Mouse (Mus musculus): ENCODE data around the gene Stx6.

The Stx6 gene

DNA sequence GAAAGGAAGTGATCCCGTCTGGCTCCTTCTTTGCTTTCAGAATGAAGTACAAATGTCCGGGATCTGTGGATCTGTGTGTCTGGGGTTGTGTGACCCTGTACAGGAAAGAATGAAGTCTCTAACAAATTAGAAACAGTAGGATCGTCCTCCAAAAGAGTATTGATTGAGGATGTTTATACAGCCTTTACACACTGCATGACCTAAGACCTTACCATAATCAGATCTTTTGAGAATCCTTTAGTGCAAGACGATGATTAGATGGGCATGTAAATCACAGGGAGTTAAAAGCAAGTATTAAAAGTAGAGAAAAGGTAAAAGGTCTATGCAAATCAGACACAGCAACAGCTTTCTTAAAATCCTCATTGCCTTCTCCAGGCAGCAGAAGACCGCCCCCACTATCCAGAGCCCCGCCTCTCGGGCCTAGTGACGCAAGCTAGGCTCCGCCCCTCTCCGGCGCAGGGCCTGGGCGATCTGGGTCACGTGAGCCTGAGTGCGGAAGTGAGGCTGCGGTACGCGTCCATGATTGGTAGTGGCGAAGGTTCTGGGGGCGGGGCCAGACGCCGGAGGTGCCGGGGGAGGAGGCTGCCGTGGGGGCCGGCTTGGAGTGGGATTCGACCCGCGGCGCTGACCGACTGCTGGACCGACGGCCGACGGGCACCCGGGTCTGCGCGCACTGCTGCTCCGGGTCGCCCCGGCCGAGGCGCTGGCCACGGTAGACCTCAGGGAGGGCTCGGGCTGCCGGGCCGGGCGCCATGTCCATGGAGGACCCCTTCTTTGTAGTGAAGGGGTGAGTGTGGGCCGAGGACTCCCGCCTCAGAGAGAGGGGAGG, at the start of gene Stx6:
Gene Stx6, plus strand, starts transcription at position 575 of the 829 bp plus-strand sequence.
- peak; percentile 99 for DNase-seq

GRCm38 (mm10) chr1:155109387-155110350, 48.8 kb upstream of the Stx6 start:
- no peak for DNase-seq

DNA sequence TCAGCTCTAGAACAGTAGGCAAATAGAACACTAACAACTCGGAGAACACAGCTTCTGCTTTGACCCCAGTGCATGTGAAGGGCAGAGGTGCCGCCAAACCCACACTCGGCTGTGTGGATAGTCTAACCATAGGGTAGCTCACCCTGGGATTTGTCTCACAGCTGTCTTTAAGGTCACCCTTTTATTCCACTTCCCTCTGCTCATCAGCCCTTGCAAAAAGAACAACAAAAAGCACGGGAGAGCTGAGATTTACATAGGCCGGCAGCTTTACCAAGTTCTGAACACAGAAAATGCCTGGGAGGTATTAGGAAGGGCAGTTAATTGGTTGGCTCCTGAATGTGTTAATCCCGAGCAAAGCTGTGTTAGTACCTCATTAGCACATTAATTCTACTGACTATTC, 47.0 kb upstream of the Stx6 start:
- no peak for DNase-seq

GRCm38 (mm10) chr1:155112118-155112517, 46.4 kb upstream of the Stx6 start:
- no peak for DNase-seq

- no peak for DNase-seq
Measured at GRCm38 (mm10) chr1:155112875-155113274, 45.6 kb upstream of the Stx6 start.

DNA sequence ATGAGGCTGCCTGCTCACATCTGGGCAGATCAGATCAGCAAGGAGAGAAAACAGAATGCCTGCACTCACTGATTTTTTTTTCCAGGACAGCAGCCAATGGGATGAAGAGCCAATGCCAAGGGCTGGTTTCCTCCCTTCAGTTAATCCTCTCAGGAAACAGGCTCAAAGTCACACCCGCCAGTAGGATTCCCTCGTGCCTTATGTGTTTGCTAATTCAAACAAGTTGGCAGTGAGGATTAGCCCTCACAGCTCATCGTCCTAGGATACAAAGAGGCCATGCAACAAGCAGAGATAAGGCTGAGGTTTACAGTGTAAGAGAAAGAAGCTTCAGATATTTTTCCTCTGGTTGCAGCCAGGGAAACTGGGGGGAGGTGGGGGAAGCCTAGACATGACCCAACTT, 44.6 kb upstream of the Stx6 start:
- DNase-seq, result no peak

DNA sequence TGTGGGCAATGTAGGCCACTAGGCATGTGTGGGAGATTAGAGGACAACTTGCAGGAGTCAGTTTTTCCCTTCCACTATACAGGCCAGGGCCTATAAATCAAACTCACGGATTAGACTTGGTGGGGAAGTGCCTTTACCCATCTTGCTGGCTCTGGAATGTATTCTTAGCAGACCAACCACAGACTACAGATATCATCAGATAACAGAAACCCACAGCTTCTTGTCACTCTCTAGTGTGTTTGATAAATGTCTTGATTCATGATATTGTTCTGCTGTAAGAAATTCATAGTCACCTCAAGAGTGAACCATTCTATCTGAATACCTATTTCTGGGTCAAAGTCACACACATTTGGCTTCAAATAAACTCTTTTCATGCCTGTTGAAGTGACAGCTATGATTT, 38.8 kb upstream of the Stx6 start:
- DNase-seq, result no peak

- no peak for DNase-seq
Measured at GRCm38 (mm10) chr1:155121977-155122939, 36.3 kb upstream of the Stx6 start.

GRCm38 (mm10) chr1:155124397-155124796, 34.1 kb upstream of the Stx6 start:
- DNase-seq, result no peak

- no peak for DNase-seq
Measured at GRCm38 (mm10) chr1:155126716-155127115, 31.8 kb upstream of the Stx6 start.

DNA sequence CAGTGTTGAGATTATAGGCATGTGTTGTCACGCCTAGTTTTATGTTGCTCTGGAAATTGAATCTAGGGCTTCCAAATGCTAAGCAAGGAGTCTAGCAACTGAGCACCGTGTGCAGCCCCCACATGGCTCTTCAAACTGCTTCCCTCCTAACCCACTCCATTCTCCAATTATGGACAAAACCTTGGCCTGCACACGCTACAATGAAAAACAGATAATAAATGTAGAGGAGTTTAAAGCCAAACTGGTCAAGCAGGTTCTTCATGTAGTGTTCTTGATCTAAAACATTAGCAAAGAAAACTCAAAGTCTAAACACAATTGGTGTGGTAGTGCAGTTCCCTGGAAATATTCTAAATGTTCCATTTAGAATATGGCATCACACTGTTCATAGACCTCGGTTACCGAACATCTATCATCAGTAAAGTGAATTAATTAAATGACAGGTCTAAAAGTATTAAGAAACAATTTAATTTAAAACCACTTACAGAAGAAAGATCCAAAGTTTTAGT, 31.0 kb upstream of the Stx6 start:
- DNase-seq, result no peak

DNA sequence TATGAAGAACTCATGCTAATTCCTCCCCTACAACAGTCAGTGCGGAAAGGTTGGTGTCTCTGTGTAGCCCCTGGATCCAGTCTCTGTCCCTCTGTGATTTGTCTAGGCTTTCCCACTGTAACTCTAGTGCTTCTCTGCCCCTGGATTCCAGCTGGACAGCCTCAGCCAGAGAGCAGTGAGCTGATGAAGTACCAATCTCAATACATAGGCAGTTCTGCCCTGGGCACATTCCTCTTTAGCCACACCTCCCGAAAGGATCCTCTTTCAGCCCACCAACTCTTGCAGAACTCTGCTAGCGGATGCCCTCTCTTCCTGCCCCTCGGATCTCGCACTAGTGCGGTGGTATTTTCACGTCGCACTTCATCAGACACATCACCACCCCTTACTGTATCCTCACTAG, 23.6 kb upstream of the Stx6 start:
- DNase-seq, result no peak

- no peak for DNase-seq
Measured at GRCm38 (mm10) chr1:155138795-155139194, 19.7 kb upstream of the Stx6 start.

DNA sequence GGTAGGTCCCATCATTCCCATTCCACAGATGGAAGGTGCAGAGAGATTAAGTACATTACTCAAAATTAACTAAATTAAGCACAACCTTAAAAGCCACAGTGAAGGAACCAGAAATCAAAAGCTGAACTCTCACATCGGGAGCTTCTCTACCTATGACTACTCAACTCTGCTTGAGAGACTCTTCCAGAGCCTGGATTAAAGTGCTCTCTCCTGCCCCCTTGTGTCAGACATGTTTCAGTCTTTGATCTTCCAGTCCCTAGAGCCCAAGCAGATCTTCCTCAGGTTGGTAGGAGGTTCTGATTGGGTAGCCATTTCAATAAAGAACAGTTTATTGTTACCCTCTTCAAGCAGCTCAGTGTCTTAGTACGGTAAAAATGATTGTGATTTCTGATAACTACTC, 18.4 kb upstream of the Stx6 start:
- peak; percentile 64 to 66 for DNase-seq

GRCm38 (mm10) chr1:155145620-155146019, 12.9 kb upstream of the Stx6 start:
- peak; percentile 44 to 50 for DNase-seq

GRCm38 (mm10) chr1:155146572-155146980, 11.9 kb upstream of the Stx6 start, which contains the start of gene Mr1:
TSS of gene Mr1 (minus strand) at chr1:155146814.
- DNase-seq, result peak; percentile 42 to 64

DNA sequence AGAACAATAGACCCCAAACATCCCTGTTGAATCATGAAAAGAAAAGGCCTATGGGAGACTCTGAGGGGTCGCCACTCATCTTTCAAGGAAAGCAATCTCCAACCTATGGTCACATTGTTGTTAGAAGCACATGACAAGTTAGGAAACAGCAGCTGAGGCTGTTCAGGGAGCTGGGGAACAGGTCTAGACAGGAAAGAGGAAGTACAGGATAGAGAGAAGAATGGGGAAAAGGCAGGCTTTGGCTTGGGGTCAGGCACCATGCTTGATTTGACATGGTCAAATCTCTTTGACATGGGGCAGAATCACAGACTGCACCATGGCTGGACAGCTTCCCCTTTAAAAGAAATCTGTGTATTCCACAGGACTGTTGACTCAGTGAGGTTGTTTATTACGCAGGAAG, 11.3 kb upstream of the Stx6 start:
- no peak for DNase-seq

DNA sequence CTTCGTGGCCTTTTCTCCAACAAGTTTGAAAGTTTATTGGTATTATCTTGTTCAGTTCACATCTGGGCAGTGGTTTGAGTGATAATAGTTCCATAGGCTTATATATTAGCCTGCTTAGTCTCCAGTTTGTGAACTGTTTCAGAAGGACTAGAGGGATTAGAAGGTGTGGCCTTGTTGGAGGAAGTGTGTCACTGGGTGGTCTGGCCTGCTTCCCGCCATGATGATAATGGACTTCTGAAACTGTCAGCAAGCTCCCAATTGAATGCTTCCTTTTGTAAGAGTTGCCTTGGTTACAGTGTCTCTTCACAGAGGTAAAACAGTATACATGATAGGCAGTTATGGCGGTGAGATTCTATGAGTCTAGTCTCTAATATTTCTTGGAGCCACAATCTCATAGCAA, 9.1 kb upstream of the Stx6 start:
- DNase-seq, result no peak

DNA sequence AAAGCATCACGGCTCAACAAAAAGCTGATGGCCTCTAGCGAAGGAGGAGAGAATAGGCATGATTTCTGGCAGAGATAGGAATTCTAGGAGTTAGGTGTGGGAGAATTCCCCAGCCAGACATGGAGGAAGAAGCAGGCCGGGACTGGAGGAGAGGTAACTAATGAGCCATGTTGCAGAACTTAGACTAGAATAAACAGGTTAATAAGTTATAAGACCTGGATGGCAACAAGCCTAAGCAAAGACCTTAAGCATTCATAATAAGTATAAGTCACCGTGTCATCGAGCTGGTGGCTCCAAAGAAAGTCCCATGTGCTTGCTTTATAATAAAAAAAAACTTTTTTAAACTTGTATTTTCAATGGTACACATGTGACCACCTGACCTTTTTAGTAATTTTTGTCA, 7.7 kb upstream of the Stx6 start:
- DNase-seq, result no peak

- peak; percentile 60 to 79 for DNase-seq
Measured at GRCm38 (mm10) chr1:155153906-155154305, 4.6 kb upstream of the Stx6 start.

GRCm38 (mm10) chr1:155158970-155159484, 512 bp downstream of the Stx6 start:
- peak; percentile 65 to 77 for DNase-seq

DNA sequence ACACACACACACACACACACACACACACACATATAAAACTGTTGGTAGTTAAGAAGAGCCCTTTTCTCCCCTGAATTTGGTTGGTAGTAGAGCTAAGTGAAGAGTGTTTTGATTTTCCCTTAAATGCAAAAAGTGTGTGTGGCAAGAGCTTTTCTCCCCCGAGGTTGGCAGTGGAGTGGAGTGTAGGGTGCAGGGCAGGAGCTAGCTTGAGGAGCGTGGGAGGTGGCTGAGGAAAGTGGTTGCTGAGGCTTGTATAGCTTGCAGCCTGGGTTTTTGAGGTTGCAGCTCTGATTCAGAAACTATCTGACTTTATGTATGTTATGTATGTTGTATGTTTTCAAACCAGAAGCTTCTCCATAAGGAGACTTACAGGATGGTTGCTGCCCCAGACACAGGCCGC, 8.9 kb downstream of the Stx6 start:
- no peak for DNase-seq
